Comparison of ENCODE assay signal across 8 mouse cellular contexts in genomic region chr17:27799771-27800584, GRCm38 (mm10). TPM values are rescaled to one million over a fixed set of nuclear protein-coding genes. Genes with fewer than 3 reads are reported as not detected.
DNase-seq lines count a peak whose midpoint lies in the region; ATAC-seq and TF ChIP-seq lines count a peak whose summit lies in the region.

No protein-coding gene starts in this region.

- intact Hi-C loops in heart, postnatal 10 days (cut with DNase I) = no loop called here

- no peaks in the 10 kb centered on the region for H3K27me3 ChIP-seq in heart, embryonic 12.5 days (replicated peaks)
- no peaks in the 10 kb centered on the region for H3K27me3 ChIP-seq in intestine, embryonic 15.5 days (replicated peaks)
- H3K27me3 ChIP-seq in liver, postnatal 0 days (ENCODE audit: insufficient read depth, low read length) = no peaks in the 10 kb centered on the region
- H3K27me3 ChIP-seq in stomach, postnatal 0 days (ENCODE audit: control insufficient read depth, insufficient read depth, low read length) = no peaks in the 10 kb centered on the region

- peak overlapping the region; percentile 10 for H3K4me2 ChIP-seq in heart, embryonic 12.5 days
- H3K4me2 ChIP-seq in intestine, embryonic 15.5 days (replicated peaks) = peak overlapping the region; percentile 40
- peak overlapping the region; percentile 31 for H3K4me2 ChIP-seq in liver, postnatal 0 days (ENCODE audit: low read depth, low read length)
- H3K4me2 ChIP-seq in stomach, postnatal 0 days (replicated peaks; ENCODE audit: low read depth) = peak overlapping the region; percentile 15

- WGBS in heart, embryonic 12.5 days = 48% methylated on average over 16 of the region's 16 CpGs
- WGBS in intestine, embryonic 15.5 days = 32% methylated on average over 16 of the region's 16 CpGs
- 21% methylated on average over 16 of the region's 16 CpGs for WGBS in liver, postnatal 0 days (ENCODE audit: insufficient replicate concordance)
- 21% methylated on average over 16 of the region's 16 CpGs for whole genome bisulfite sequencing in stomach, postnatal 0 days

- peak; percentile 52; the same call in 1 of the 2 replicates for ATAC-seq in heart, embryonic 12.5 days (ENCODE audit: insufficient number of reproducible peaks, low FRiP score)
- ATAC-seq in intestine, embryonic 15.5 days = peak; percentile 86
- peak; percentile 46 for ATAC-seq in liver, postnatal 0 days
- ATAC-seq in stomach, postnatal 0 days (ENCODE audit: low FRiP score, low TSS enrichment) = peak; percentile 82

- TF ChIP-seq CTCF in liver, postnatal 0 days (IDR thresholded peaks at IDR 0.05; ENCODE audit: low read depth) = 0 out of 2 replicates have a peak, but pooled peaks have one; percentile 4
- TF ChIP-seq CTCF in stomach, postnatal 0 days (IDR thresholded peaks at IDR 0.05; ENCODE audit: low read depth) = 0 out of 2 replicates have a peak, but pooled peaks have one; percentile 10

- H3K4me1 ChIP-seq in heart, embryonic 12.5 days (replicated peaks) = peaks cover 58% of the 10 kb centered on the region
- H3K4me1 ChIP-seq in intestine, embryonic 15.5 days (replicated peaks) = peaks cover 46% of the 10 kb centered on the region
- H3K4me1 ChIP-seq in liver, postnatal 0 days (ENCODE audit: insufficient read depth) = peaks cover 46% of the 10 kb centered on the region
- peaks cover 11% of the 10 kb centered on the region for H3K4me1 ChIP-seq in stomach, postnatal 0 days (replicated peaks; ENCODE audit: control insufficient read depth, insufficient read depth)

- H3K36me3 ChIP-seq in heart, embryonic 12.5 days = no peaks in the 10 kb centered on the region
- no peaks in the 10 kb centered on the region for H3K36me3 ChIP-seq in intestine, embryonic 15.5 days
- H3K36me3 ChIP-seq in liver, postnatal 0 days (replicated peaks; ENCODE audit: insufficient read depth, low read length) = no peaks in the 10 kb centered on the region
- H3K36me3 ChIP-seq in stomach, postnatal 0 days (ENCODE audit: control insufficient read depth, insufficient read depth, low read length) = no peaks in the 10 kb centered on the region

- peak overlapping the region; percentile 32; the same call in 1 of the 2 replicates for H3K9ac ChIP-seq in heart, embryonic 12.5 days
- no peak overlapping the region for H3K9ac ChIP-seq in intestine, embryonic 15.5 days
- no peak overlapping the region for H3K9ac ChIP-seq in liver, postnatal 0 days (replicated peaks)
- H3K9ac ChIP-seq in stomach, postnatal 0 days (ENCODE audit: low read length) = peak overlapping the region; percentile 5; the same call in 1 of the 2 replicates

- no peak overlapping the region for H3K4me3 ChIP-seq in heart, embryonic 12.5 days
- H3K4me3 ChIP-seq in intestine, embryonic 15.5 days (replicated peaks) = 0 out of 2 replicates have a peak overlapping the region, but pooled peaks have one; percentile 9
- H3K4me3 ChIP-seq in liver, postnatal 0 days (ENCODE audit: low read depth, low read length) = no peak overlapping the region
- H3K4me3 ChIP-seq in stomach, postnatal 0 days (ENCODE audit: low read depth, low read length) = no peak overlapping the region

- DNase-seq in heart, postnatal 10 days = no peak
- DNase-seq in embryo, embryonic 11 days = peak; percentile 75
- DNase-seq in liver, postnatal 0 days = peak; percentile 39
- DNase-seq in stomach, postnatal 0 days (ENCODE audit: low spot score) = peak; percentile 83
- DNase-seq in layer of hippocampus, postnatal 14 days (ENCODE audit: low spot score in 2 of 2) = no peak
- DNase-seq in frontal cortex, postnatal 36 days (ENCODE audit: low spot score in 2 of 2) = no peak

- peak overlapping the region; percentile 80 for H3K27ac ChIP-seq in heart, embryonic 12.5 days (ENCODE audit: poor library complexity, severe bottlenecking)
- H3K27ac ChIP-seq in intestine, embryonic 15.5 days = peak overlapping the region; percentile 94
- peak overlapping the region; percentile 80 for H3K27ac ChIP-seq in liver, postnatal 0 days (ENCODE audit: low read depth)
- peak overlapping the region; percentile 93 for H3K27ac ChIP-seq in stomach, postnatal 0 days (replicated peaks)

- no peaks in the 10 kb centered on the region for H3K9me3 ChIP-seq in heart, embryonic 12.5 days (replicated peaks)
- no peaks in the 10 kb centered on the region for H3K9me3 ChIP-seq in intestine, embryonic 15.5 days
- H3K9me3 ChIP-seq in liver, postnatal 0 days (ENCODE audit: low read length) = no peaks in the 10 kb centered on the region
- no peaks in the 10 kb centered on the region for H3K9me3 ChIP-seq in stomach, postnatal 0 days (ENCODE audit: control insufficient read depth, low read length)

- no peak for TF ChIP-seq EP300 in liver, postnatal 0 days (IDR thresholded peaks at IDR 0.05; ENCODE audit: low read depth)
- no peak for TF ChIP-seq EP300 in stomach, postnatal 0 days (optimal IDR thresholded peaks at IDR 0.05)

RNA-seq across cellular contexts. Expression of gene D17Wsu92e, which starts 20.5 kb away (rescaled TPM):
- 14.8 and 15.1 TPM in 2 replicates for polyA plus RNA-seq in heart, embryonic 12.5 days (2016; fragmentation: Nextera tagmentation; extraction: Ambion mirVana)
- 100 to 1,000 TPM; 109 to 112 TPM for total RNA-seq in heart, postnatal 10 days (2021)
- polyA plus RNA-seq in intestine, embryonic 15.5 days (2015; fragmentation: Nextera tagmentation; extraction: Ambion mirVana) = 19.0 and 22.1 TPM in 2 replicates
- 23.8 and 24.7 TPM in 2 replicates for polyA plus RNA-seq in liver, postnatal 0 days (2015; fragmentation: Nextera tagmentation; extraction: Ambion mirVana)
- 23.3 and 25.4 TPM in 2 replicates for polyA plus RNA-seq in stomach, postnatal 0 days (2015; fragmentation: Nextera tagmentation; extraction: Ambion mirVana)
- 100 to 1,000 TPM; 121 to 130 TPM for total RNA-seq in layer of hippocampus, postnatal 14 days (2021)

RNA-seq across cellular contexts. Expression of gene Snrpc, which starts 38.0 kb away (rescaled TPM):
- polyA plus RNA-seq in heart, embryonic 12.5 days (2016; fragmentation: Nextera tagmentation; extraction: Ambion mirVana) = 221 and 222 TPM in 2 replicates
- 10 to 100 TPM; 82.0 to 85.1 TPM for total RNA-seq in heart, postnatal 10 days (2021)
- 250 and 266 TPM in 2 replicates for polyA plus RNA-seq in intestine, embryonic 15.5 days (2015; fragmentation: Nextera tagmentation; extraction: Ambion mirVana)
- 96.2 and 99.0 TPM in 2 replicates for polyA plus RNA-seq in liver, postnatal 0 days (2015; fragmentation: Nextera tagmentation; extraction: Ambion mirVana)
- 163 and 179 TPM in 2 replicates for polyA plus RNA-seq in stomach, postnatal 0 days (2015; fragmentation: Nextera tagmentation; extraction: Ambion mirVana)
- total RNA-seq in layer of hippocampus, postnatal 14 days (2021) = 10 to 100 TPM; 65.3 to 70.2 TPM

RNA-seq across cellular contexts. Expression of gene Uhrf1bp1, which starts 56.3 kb away (rescaled TPM):
- 6.4 and 7.2 TPM in 2 replicates for polyA plus RNA-seq in heart, embryonic 12.5 days (2016; fragmentation: Nextera tagmentation; extraction: Ambion mirVana)
- total RNA-seq in heart, postnatal 10 days (2021) = 10 to 100 TPM; 16.5 to 22.1 TPM
- polyA plus RNA-seq in intestine, embryonic 15.5 days (2015; fragmentation: Nextera tagmentation; extraction: Ambion mirVana) = 3.9 and 4.1 TPM in 2 replicates
- polyA plus RNA-seq in liver, postnatal 0 days (2015; fragmentation: Nextera tagmentation; extraction: Ambion mirVana) = 1.6 and 2.2 TPM in 2 replicates
- 1.3 and 1.4 TPM in 2 replicates for polyA plus RNA-seq in stomach, postnatal 0 days (2015; fragmentation: Nextera tagmentation; extraction: Ambion mirVana)
- total RNA-seq in layer of hippocampus, postnatal 14 days (2021) = 10 to 100 TPM; 16.1 to 20.3 TPM

Comparison
In these comparisons a context has a peak if more than half of its experiments do, and no peak if none do; other contexts are left out.
1. H3K9ac ChIP-seq: peak in heart, embryonic 12.5 days (single experiment) and stomach, postnatal 0 days (single experiment); none in intestine, embryonic 15.5 days (single experiment) and liver, postnatal 0 days (single experiment).
2. DNase-seq: peak in embryo, embryonic 11 days (single experiment), liver, postnatal 0 days (single experiment) and stomach, postnatal 0 days (single experiment); none in heart, postnatal 10 days (0 of 2), layer of hippocampus, postnatal 14 days (0 of 2) and frontal cortex, postnatal 36 days (0 of 2).
3. Peak in every context shown above with its lines, with median percentiles within 50 percentile points of each other: ATAC-seq, H3K27ac ChIP-seq and H3K4me2 ChIP-seq.